Comparison of ENCODE assay signal across 1 mouse cellular context in the genomic region with DNA sequence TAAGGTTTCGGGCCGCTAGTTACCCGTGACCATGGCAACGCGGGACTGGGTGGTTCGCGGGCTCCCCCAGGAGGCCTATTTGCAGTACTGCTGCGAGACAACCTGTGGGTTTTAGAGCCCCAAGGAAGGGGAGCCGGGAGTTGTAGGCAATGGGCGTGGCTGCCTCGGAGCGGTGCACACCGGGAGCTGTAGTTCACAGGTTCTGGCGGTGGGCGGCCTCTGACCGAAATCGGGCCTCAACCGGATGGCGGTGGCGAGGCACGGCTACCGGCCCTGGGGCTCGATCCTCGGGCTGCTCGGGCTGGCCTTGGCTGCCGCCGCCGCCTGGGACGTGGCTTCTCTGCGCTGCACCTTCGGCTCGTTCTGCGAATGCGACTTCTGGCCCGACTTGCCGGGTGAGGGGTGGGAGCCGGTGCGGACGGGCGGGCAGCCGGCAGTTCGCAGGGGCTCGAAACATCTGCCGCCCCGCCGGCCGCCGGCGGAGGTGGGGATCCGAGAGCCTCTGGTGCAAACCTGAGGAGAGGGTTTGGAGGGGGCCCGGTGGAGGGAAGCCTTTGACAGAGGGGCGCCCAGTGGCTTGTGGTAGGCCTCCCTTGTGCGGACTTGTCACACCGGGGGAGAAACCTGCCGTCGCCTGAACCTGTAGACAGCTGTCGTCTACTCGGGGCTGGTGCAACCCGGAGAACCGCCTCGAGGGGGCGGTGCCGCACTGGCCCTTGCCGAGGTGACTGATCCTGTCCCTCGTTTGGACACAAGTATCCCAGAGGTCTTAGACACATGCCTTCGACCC.
TF ChIP-seq lines count a peak whose summit lies in the region.

A gene (plus strand): TSS at position 179 of the 790 bp plus-strand sequence.

TF ChIP-seq in CH12.LX, 34 proteins besides CTCF, POLR2A, EP300 and RAD21 (continued from another document):
- peak; percentile 95; the same call in 1 of the 2 replicates for TF ChIP-seq KAT2A (IDR thresholded peaks at IDR 0.05; ENCODE audit: insufficient replicate concordance, low read length)
- peak; percentile 46; the same call in 1 of the 2 replicates for TF ChIP-seq MAX (IDR thresholded peaks at IDR 0.05; ENCODE audit: low read length)
- TF ChIP-seq HCFC1 (IDR thresholded peaks at IDR 0.05; ENCODE audit: low read depth, low read length) = peak; percentile 97
- peak; percentile 97 for TF ChIP-seq SMC3 (IDR thresholded peaks at IDR 0.05; ENCODE audit: low read depth, low read length)
- TF ChIP-seq ZC3H11A (IDR thresholded peaks at IDR 0.05; ENCODE audit: low read depth, low read length) = peak; percentile 78
- peak; percentile 82 for TF ChIP-seq IRF4 (IDR thresholded peaks at IDR 0.05; ENCODE audit: low read depth, low read length)
- peak; percentile 98 for TF ChIP-seq MXI1 (IDR thresholded peaks at IDR 0.05; ENCODE audit: low read depth, low read length)
- TF ChIP-seq ELF1 (IDR thresholded peaks at IDR 0.05; ENCODE audit: low read depth, low read length) = peak; percentile 81
- peak; percentile 82 for TF ChIP-seq MEF2A (IDR thresholded peaks at IDR 0.05; ENCODE audit: borderline replicate concordance, low read depth, low read length)
- peak; percentile 49; the same call in 1 of the 2 replicates for TF ChIP-seq GABPA (IDR thresholded peaks at IDR 0.05; ENCODE audit: insufficient replicate concordance, low read depth, low read length)
- TF ChIP-seq ETS1 (conservative IDR thresholded peaks at IDR 0.05; ENCODE audit: low read depth, low read length) = no peak
- TF ChIP-seq BHLHE40 (IDR thresholded peaks at IDR 0.05; ENCODE audit: low read depth, low read length) = 0 out of 2 replicates have a peak, but pooled peaks have one; percentile 10
- TF ChIP-seq CHD1 (IDR thresholded peaks at IDR 0.05; ENCODE audit: low read depth, low read length) = no peak
- no peak for TF ChIP-seq ZMIZ1 (IDR thresholded peaks at IDR 0.05; ENCODE audit: low read depth, low read length)
- no peak for TF ChIP-seq RCOR1 (conservative IDR thresholded peaks at IDR 0.05; ENCODE audit: low read depth, low read length)
- no peak for TF ChIP-seq PAX5 (IDR thresholded peaks at IDR 0.05; ENCODE audit: low read length)
- TF ChIP-seq MYC (IDR thresholded peaks at IDR 0.05; ENCODE audit: low read depth, low read length) = peak; percentile 55; the same call in 1 of the 2 replicates
- TF ChIP-seq MAFK (IDR thresholded peaks at IDR 0.05; ENCODE audit: insufficient replicate concordance, low read length) = no peak
- no peak for TF ChIP-seq POLR2AphosphoS2 (IDR thresholded peaks at IDR 0.05; ENCODE audit: low read depth, low read length)
- TF ChIP-seq USF2 (conservative IDR thresholded peaks at IDR 0.05; ENCODE audit: low read depth, low read length) = no peak
- peak; percentile 86; the same call in 1 of the 2 replicates for TF ChIP-seq MAZ (IDR thresholded peaks at IDR 0.05; ENCODE audit: low read depth, low read length)
- no peak for TF ChIP-seq ZKSCAN1 (IDR thresholded peaks at IDR 0.05; ENCODE audit: borderline replicate concordance, low read depth, low read length)
